Mouse (Mus musculus) urinary bladder, postnatal 14 days (tissue): ENCODE measurements at regions not wholly inside any gene's neighbourhood (a gene's known extent, or its start where the extent isn't known, plus 50 kb on each side); places are given as distances from the start of the nearest gene placed in this dataset.

Experiments
- DNase-seq: peaks from one replicate; pipeline ENCODE4 v3.0.0; 2021; ENCODE audit warnings: low spot score

DNA sequence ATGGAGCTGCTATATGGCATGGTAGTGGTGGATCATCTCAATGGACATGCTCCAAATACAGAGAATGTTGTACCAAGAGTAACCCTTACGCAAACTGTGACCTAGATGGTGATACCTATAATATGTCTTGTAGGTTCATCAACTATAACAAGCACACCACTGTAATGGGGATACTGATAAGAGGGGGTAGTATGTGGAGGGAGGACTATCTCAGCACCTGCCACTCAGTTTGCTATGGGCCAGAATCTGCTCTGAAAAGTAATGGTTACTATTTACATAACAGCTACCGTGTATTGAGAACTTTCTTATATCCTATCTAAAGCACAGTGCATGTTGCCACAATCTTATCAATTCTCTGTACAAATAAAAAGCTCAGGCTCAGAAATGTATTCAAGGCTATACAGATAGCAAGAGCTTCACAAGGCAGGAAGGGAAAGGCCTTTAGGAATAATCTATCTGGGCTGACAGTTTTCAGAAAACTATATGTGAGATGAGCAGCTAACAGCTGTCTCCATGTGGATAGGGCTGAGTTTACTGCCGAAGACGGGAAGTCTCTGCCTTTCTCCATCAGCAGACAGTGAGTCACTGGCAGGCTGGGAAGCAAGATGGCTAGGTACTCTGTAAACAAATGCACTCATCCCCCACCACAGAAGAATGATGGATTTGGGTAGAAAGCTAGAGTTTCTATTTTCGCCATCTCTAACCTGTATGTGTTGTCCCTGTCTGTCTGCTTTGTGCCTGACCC is 77.1 kb upstream of the Nck2 start:
- DNase-seq, result no peak

DNA sequence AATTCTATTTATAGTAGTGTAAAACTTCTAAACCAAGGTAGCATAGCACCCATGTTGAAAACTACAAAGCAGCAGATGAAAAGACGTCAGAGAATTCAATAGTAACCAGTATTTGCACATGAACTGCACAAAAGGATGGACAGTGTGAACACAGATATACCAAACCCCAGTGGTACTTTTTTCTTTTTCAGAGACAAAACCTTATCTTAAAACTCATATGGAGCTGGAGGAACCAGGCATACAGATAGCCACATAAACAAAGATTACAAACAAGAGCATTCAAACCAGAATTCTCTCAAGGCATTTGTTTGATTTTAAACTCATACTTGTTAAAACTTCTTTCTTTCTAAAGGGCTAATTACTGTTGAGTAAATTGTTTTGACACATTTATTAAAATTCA is 72.5 kb upstream of the Nck2 start:
- no peak for DNase-seq

DNA sequence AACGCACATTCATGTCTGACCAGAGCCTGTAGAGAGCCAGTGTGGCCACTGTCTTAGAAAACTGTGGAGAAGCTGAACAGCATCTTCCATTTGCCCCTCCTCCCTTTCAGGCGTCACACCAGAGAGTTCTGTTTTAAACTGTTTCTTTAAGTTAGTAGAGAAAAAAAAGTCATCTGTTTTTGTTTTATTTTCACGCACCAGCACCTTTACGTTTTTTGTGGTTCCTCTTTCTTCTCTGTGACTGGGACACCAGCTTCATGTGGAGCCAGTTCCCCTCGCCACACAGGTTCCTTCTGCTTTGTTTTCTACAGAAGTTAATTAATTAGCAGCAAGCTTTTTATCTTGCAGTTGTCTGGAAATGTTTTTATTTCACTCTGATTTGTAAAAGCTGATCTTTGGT is 69.4 kb upstream of the Nck2 start:
- DNase-seq, result no peak

DNA sequence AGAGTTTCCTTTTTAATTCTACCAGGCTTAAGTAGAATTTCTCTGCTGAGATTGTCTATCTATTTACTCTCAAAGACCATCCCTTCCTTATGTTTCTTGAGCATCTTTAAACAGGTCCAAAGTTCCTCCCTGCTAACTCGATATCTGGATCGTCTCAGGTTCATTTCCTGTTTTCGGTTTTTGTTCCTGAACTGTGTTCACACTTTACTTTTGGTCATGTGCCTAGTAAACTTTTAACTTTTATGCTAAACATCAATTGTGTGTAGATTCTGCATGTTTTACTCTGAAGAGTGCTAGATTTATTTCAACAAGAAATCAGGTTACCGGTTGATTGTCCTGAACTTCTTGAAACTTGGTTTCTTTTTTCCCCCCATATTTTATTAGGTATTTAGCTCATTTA is 68.5 kb upstream of the Nck2 start:
- DNase-seq, result no peak

DNA sequence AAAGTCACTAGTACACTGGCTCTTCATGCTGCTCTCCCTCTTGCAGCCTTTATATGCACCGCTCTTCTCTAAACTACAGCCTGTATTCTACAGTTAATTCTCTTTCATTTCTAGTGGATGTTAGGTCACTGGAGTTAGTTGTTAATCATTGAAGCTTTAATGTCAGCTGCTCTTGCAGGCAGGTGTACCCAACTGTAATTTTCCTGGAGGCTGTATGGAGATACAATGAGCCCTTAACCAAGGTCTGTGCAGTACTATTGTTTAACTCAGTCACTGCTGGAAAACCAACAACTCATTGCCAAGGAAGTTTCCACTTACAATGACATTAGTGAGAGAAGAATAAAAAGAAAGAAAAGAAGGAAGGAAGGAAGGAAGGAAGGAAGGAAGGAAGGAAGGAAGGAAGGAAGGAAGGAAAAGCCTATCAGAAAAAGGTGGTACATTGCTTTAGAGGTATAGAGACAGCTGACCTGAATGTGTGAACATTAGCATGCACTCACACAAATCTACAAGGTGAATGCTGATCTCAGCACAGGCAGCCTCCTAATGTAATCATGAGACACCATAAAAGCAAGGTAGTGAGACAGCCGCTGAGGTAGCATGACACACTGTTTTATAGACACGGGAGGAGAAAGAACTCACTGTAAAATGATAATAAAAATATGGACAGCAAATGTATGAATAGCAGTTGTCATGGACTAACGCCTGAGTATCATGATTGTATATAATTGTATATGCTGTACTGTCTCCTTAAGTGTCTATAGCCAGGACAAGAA is 66.7 kb upstream of the Nck2 start:
- DNase-seq, result no peak

DNA sequence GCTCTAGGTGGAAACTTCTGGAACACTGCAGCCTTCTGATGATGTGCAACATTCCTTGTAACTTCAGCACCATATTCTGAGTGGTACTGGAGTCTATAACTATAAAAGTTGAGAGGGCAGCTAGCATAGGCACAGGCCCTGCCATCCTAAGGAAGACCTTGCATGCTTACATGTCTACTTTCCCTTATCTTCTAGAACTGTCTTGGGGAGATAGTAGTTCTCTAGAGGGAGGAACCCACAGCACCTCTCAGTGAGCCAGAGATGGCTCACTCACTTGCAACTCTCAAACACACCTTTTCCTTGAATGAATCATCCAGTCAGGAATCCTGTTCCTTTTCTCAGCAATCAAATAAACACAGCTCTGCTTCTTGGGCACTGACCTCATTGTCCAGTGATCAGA is 59.4 kb upstream of the Nck2 start:
- no peak for DNase-seq

DNA sequence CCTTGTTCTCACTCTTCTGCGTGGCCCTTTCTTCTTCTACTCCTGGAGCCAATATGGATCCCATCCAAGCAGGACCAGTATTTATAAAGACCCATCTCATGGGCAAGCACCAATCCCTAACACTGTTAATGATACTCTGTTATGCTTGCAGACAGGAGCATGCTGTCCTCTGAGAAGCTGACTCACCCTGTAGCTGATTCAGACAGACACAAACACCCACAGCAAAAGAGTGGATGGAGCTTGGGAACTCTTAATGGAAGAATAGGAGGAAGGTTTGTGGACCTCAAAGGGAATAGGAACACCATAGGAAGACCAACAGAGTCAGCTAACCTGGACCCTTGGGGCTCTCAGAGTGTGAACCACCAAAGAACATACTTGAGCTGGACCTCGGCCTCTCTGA is 50.3 kb upstream of the Nck2 start:
- DNase-seq, result no peak
